Mouse (Mus musculus) testis, adult 2 months (tissue): ENCODE results near the gene Sim2.

ENCODE experiments used
- CTCF ChIP-seq: fragments of 200-500 bp; IDR thresholded peaks from 2 replicates; pipeline ENCODE4 v1.5.1; 2012; ENCODE audit warnings: low read depth, mild to moderate bottlenecking, inconsistent platforms, low read length, moderate library complexity; ENCODE audit not compliant: control insufficient read depth, insufficient read depth, insufficient replicate concordance
- POLR2A ChIP-seq: fragments of 200-500 bp; IDR thresholded peaks from 2 replicates; pipeline ENCODE4 v1.6.1; 2012; ENCODE audit warnings: low read depth, mild to moderate bottlenecking, inconsistent platforms, low read length, moderate library complexity; ENCODE audit not compliant: control insufficient read depth

- TF ChIP-seq CTCF = no peak
- TF ChIP-seq POLR2A = no peak
Measured at GRCm38 (mm10) chr16:94079856-94080555, 4.7 kb upstream of the Sim2 start.
